Mouse (Mus musculus) kidney, adult 2 months (tissue): ENCODE measurements around the gene R3hdm4.

Experiments used
- CTCF ChIP-seq: fragments of 200-500 bp; conservative IDR thresholded peaks from 2 replicates; pipeline ENCODE4 v1.5.1; 2011; ENCODE audit warnings: low read depth, mild to moderate bottlenecking, control low read depth, low read length, moderate library complexity, mixed read lengths; ENCODE audit not compliant: insufficient read depth, insufficient read length
- POLR2A ChIP-seq: fragments of 200-500 bp; IDR thresholded peaks from one replicate; pipeline ENCODE4 v1.6.1; 2011; ENCODE audit warnings: low read depth, low read length, control low read depth

DNA sequence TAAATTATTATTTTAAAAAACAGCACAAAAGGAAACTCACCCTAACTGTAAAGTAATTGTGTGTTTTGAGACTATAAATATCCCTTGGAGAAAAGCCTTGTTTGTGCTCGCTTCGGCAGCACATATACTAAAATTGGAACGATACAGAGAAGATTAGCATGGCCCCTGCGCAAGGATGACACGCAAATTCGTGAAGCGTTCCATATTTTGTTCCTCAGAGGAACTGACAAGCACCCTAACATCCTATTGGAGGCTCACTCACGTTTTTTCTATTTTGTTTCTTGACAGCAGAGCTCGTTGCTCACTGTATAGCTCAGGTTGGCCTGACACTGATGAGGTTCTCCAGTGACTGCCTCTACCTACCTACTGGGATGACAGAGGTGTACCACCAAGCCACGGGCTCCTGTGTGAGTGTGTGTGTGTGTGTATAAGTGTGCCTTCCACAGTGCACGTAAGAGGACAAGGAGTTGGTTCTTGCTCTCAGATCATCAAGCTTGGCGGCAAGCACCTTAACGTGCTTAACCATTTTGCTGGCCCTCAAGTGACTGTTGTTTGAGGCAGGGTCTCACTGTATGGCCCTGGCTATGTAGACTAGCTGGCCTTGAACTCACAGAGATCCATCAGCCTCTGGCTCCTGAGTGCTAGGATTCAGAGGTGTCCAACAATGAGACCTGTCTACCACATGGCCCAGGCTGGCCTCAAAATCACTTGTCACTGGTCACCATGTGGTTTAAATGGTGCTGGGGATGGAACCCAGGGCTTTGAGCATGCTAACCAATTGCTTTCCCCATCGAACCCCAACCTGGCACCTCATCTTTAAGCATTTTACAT, 11.7 kb downstream of the R3hdm4 start:
- TF ChIP-seq CTCF (no peak), POLR2A (no peak)
